Mouse (Mus musculus) hindbrain, embryonic 14.5 days (tissue): ENCODE data around the gene Olfr1166. TPM values are rescaled to one million over a fixed set of nuclear protein-coding genes. Genes with fewer than 3 reads are reported as not detected.
"Not testable (repeated sequence)": the region's sequence is repeated elsewhere in the genome, so short reads cannot be mapped to it uniquely, and the experiment has no call there.

ENCODE experiments used
- ATAC-seq: fragments of 200-750 bp; cut with Nextera tagmentation; 2 replicates; pipeline ENCODE4 v1.8.0; 2017; ENCODE audit warnings: moderate number of reproducible peaks, mild to moderate bottlenecking, moderate TSS enrichment, moderate library complexity; ENCODE audit not compliant: low FRiP score
- DNase-seq: peaks from one replicate; pipeline ENCODE4 v3.0.0-alpha.2; 2015; ENCODE audit warnings: low spot score
- H3K27ac ChIP-seq: fragments of 300-500 bp; sonication (generic); 2 replicates; pipeline ENCODE4 v1.5.1; 2014; ENCODE audit warnings: mild to moderate bottlenecking, moderate library complexity
- H3K27me3 ChIP-seq: fragments of 300-500 bp; sonication (generic); 2 replicates; pipeline ENCODE4 v1.6.1; 2014; ENCODE audit warnings: mild to moderate bottlenecking, low read length, mixed read lengths; ENCODE audit not compliant: control insufficient read depth, insufficient read depth
- H3K36me3 ChIP-seq: fragments of 300-500 bp; sonication (generic); replicated peaks from 2 replicates; pipeline ENCODE4 v1.6.1; 2014; ENCODE audit not compliant: control insufficient read depth, insufficient read depth
- H3K4me1 ChIP-seq: fragments of 300-500 bp; sonication (generic); replicated peaks from 2 replicates; pipeline ENCODE4 v1.6.1; 2014; ENCODE audit warnings: antibody characterized with exemption, low read length, mixed read lengths; ENCODE audit not compliant: control insufficient read depth, insufficient read depth
- H3K4me2 ChIP-seq: fragments of 300-500 bp; sonication (generic); replicated peaks from 2 replicates; pipeline ENCODE4 v1.6.1; 2014; ENCODE audit warnings: mild to moderate bottlenecking, moderate library complexity
- H3K4me3 ChIP-seq: fragments of 300-500 bp; sonication (generic); replicated peaks from 2 replicates; pipeline ENCODE4 v1.5.1; 2014; ENCODE audit warnings: mild to moderate bottlenecking, low read length
- H3K9ac ChIP-seq: fragments of 300-500 bp; sonication (generic); 2 replicates; pipeline ENCODE4 v1.6.1; 2014
- H3K9me3 ChIP-seq: fragments of 300-500 bp; sonication (generic); 2 replicates; pipeline ENCODE4 v1.6.1; 2016; ENCODE audit warnings: low read length; ENCODE audit not compliant: control insufficient read depth
- WGBS: fragments of 180-500 bp; shearing (Covaris S2); extraction: QIAGEN DNeasy Blood & Tissue Kit; methylation state at CpG from one replicate; pipeline ENCODE4 v1.1.7; 2014; 5-methylcytosine and 5-hydroxymethylcytosine counted together
- polyA plus RNA-seq: library from polyadenylated mRNA; unstranded; fragments of >200 nt; fragmentation: Nextera tagmentation; extraction: Ambion mirVana; gene quantifications from 2 replicates; pipeline ENCODE4 v1.2.1, GENCODE M21; 2014

Gene Olfr1166
- polyA plus RNA-seq, result not detected in 2 replicates

DNA sequence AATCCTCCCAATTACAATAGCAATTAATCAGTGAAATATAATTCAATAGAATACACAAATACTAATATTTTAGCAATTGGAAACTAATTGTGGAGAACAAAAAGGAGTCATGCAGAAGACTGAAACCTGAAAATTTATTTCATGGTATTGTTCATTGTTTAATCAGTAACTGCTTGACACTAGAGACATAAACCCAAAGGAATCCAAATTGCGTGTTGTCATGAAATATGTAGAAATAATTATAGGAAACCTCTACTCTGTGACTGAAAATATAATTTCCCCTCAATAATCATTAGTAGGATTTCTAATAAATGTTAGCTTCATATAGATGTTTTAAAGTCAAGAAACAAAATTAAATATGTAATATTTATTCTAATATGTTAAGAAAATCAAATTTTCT, at the start of gene Olfr1166:
Gene Olfr1166 (minus strand): TSS at position 101 of the 400 bp plus-strand sequence.
- no peaks in the 10 kb centered on the region for H3K9me3 ChIP-seq
- no peak within 1 kb of the TSS for H3K27ac ChIP-seq
- H3K36me3 ChIP-seq, result no peaks in the 10 kb centered on the region
- no peaks in the 10 kb centered on the region for H3K27me3 ChIP-seq
- DNase-seq (no peak), ATAC-seq (no peak)
- H3K4me3 ChIP-seq, result no peak within 1 kb of the TSS
- H3K4me2 ChIP-seq, result no peak within 1 kb of the TSS
- H3K9ac ChIP-seq, result no peak within 1 kb of the TSS
- H3K4me1 ChIP-seq, result no peaks in the 10 kb centered on the region
- WGBS, result 88% methylated on average over 1 of the region's 1 CpGs

DNA sequence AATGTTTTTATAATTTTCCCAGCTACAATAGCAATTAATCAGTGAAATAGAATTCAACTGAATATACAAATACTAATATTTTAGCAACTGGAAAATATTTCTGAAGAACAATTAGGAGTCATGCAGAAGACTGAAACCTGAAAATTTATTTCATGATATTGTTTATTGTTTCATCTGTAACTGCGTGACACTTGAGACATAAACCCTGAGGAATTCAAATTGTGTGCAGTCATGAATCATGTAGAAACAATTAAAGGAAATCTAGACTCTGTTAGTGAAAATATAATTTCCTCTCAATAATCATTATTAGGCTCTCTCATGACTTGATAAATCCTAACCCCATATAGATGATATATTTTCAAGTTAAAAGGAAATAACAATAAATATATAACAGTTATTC, 27.0 kb upstream of the Olfr1166 start, which contains the start of gene Olfr1167:
Gene Olfr1167 (minus strand): TSS at position 101 of the 400 bp plus-strand sequence.
- not testable (repeated sequence) for H3K4me3 ChIP-seq, ATAC-seq, H3K9ac ChIP-seq, H3K27ac ChIP-seq, H3K4me1 ChIP-seq, H3K9me3 ChIP-seq, H3K27me3 ChIP-seq, H3K36me3 ChIP-seq, H3K4me2 ChIP-seq, DNase-seq
- 86% methylated on average over 1 of the region's 1 CpGs for WGBS

DNA sequence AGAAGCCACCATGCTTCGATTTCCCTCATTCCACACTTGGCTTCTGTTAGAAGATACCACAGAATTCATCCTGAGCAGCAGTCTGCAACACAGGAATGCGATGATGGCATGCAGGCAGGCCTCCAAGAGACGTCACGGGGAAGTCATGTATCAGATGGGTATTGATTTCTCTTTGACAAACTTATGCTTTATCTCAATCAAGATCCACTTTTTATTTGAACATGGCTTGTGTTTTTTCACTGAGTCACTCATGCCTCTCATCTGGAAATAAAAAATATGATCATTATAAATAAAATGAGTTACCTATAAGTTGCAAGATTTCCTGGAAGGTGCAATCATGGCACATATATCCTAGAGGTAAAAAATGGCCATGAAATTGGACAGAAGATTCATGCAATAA, 34.2 kb downstream of the Olfr1166 start, which contains the start of gene Olfr1164:
Gene Olfr1164 (minus strand): TSS at position 101 of the 400 bp plus-strand sequence.
- 83% methylated on average over 4 of the region's 4 CpGs for WGBS
- DNase-seq, result no peak
- Histone ChIP-seq H3K9me3 (no peaks in the 10 kb centered on the region), H3K4me3 (no peak within 1 kb of the TSS), H3K27me3 (no peaks in the 10 kb centered on the region), H3K27ac (no peak within 1 kb of the TSS), H3K4me2 (no peak within 1 kb of the TSS), H3K36me3 (no peaks in the 10 kb centered on the region), H3K4me1 (no peaks in the 10 kb centered on the region), H3K9ac (no peak within 1 kb of the TSS)
- no peak for ATAC-seq

Other genes with a start within 250 kb of the Olfr1166 start
- gene Olfr1153, start 233.3 kb downstream of the Olfr1166 start, polyA plus RNA-seq, result not detected in 2 replicates
- gene Olfr1154, start 223.1 kb downstream of the Olfr1166 start, polyA plus RNA-seq, result not detected in 2 replicates
- not detected in 2 replicates for gene Olfr1155, start 183.1 kb downstream of the Olfr1166 start, polyA plus RNA-seq
- gene Olfr1156, start 175.2 kb downstream of the Olfr1166 start, polyA plus RNA-seq, result not detected in 2 replicates
- not detected in 2 replicates for gene Olfr1157, start 160.0 kb downstream of the Olfr1166 start, polyA plus RNA-seq
- not detected in 2 replicates for gene Olfr74, start 153.6 kb downstream of the Olfr1166 start, polyA plus RNA-seq
- gene Olfr1158, start 138.2 kb downstream of the Olfr1166 start, polyA plus RNA-seq, result not detected in 2 replicates
- not detected in 2 replicates for gene Olfr1160, start 120.0 kb downstream of the Olfr1166 start, polyA plus RNA-seq
- gene Olfr1161, start 105.5 kb downstream of the Olfr1166 start, polyA plus RNA-seq, result not detected in 2 replicates
- gene Olfr73, start 90.6 kb downstream of the Olfr1166 start, polyA plus RNA-seq, result not detected in 2 replicates
- gene Olfr1162, start 77.1 kb downstream of the Olfr1166 start, polyA plus RNA-seq, result not detected in 2 replicates
- gene Olfr1163, start 56.4 kb downstream of the Olfr1166 start, polyA plus RNA-seq, result not detected in 2 replicates
- gene Olfr1164, start 34.3 kb downstream of the Olfr1166 start, polyA plus RNA-seq, result not detected in 2 replicates
- gene Olfr1167, start 26.9 kb upstream of the Olfr1166 start, polyA plus RNA-seq, result not detected in 2 replicates
- gene Olfr1168, start 53.6 kb upstream of the Olfr1166 start, polyA plus RNA-seq, result not detected in 2 replicates
- gene Olfr1170, start 100.1 kb upstream of the Olfr1166 start, polyA plus RNA-seq, result not detected in 2 replicates
- not detected in 2 replicates for gene Olfr1173, start 151.6 kb upstream of the Olfr1166 start, polyA plus RNA-seq
- gene Olfr1174-ps, start 186.9 kb upstream of the Olfr1166 start, polyA plus RNA-seq, result not detected in 2 replicates
- gene Olfr1175-ps, start 198.9 kb upstream of the Olfr1166 start, polyA plus RNA-seq, result not detected in 2 replicates
- not detected in 2 replicates for gene Olfr1176, start 208.4 kb upstream of the Olfr1166 start, polyA plus RNA-seq
- gene Olfr1177-ps, start 218.2 kb upstream of the Olfr1166 start, polyA plus RNA-seq, result not detected in 2 replicates